Mouse (Mus musculus): Measurements from ENCODE around the gene Tff1.
A peak's percentile ranks its signal among the peaks of the same experiment; 100 is the strongest.

The Tff1 gene

DNA sequence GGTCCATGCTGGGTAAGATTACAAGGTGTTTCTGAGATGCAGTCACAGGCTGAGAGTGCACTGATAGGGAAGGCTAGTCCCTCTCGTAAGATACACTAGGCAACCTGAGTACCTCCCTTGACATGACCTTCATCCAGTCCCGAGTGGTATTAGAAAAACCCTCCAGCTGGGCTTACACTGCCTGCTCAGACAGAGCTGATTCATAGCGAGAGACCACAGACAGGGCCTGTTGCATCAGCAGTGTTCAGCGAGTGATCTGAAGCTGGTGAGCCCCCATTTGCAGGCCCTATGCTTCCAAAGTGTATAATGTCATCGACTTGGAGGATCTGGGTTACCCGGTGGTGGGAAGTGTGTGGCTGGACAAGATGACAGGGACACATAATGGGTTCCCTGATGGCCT is at the start of gene Tff1:
Tff1 (minus strand) TSS at position 151 of the 400 bp plus-strand sequence.
- DNase-seq (ENCODE audit: low read depth, low spot score), result no peak

DNA sequence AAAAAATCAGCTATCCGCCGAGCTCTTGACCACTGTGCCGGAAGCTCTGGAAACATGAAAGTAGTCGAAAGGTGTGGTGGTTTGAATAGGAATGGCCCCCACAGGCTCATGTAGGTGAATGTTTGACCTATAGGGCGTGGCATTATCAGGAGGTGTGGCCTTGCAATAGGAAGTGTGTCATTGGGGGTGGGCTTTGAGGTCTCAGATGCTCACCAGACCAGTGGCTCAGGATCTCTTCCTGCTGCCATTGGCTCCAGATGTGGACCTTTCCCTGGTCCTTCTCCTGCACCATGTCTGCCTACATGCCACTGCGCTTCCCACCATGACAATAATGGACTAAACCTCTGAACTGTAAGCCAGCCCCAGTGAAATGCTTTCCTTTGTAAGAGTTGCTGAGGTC is 46.8 kb upstream of the Tff1 start:
- no peak for DNase-seq (ENCODE audit: low read depth, low spot score)

DNA sequence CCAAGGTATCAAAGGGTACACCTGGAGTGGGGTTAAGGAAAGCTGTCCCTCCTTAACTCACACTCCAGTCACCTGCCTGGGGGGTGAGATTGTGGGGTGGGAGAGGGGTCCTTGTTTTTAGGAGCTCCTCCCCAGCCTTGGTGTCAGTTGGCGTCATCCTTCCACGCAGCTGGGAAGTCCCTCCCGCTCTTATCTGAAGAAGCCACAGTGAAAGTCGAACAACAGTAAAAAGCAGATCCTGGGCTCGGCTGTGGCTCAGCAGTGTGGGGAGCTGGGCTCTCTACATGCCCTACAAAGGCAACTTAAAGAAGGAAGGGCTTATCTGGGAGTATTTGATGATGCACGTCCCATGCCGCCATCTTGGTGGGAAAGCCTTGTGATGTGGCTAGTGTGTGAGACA is 45.2 kb upstream of the Tff1 start:
- DNase-seq (ENCODE audit: low read depth, low spot score), result no peak

DNA sequence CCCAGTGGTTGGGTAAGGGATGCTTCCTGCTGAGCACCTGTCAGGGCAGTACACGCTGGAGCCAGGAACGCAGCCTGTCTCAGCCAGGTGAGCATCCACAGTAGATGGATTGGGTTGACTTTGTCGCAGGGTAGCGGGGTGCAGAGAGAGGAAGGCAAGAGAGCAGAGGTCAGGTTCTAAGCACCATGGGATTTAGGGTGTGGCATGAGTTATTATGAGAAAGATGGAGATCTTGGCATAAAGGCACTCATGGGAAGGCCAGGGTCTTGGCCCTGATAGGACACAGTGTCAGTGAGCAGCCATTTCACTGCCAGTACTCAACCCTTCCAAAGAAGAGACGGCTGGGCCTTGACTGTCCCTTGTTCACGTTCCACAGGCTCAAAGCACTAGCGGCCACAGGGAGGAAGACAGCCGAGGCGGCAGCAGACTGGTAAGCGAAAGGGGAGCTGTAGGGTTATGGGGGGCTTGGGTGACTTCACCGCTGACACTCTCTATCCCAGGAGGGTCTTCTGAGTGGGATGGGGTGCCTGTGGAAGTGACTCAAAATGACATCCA is 44.4 kb upstream of the Tff1 start:
- DNase-seq (ENCODE audit: low read depth, low spot score), result no peak

DNA sequence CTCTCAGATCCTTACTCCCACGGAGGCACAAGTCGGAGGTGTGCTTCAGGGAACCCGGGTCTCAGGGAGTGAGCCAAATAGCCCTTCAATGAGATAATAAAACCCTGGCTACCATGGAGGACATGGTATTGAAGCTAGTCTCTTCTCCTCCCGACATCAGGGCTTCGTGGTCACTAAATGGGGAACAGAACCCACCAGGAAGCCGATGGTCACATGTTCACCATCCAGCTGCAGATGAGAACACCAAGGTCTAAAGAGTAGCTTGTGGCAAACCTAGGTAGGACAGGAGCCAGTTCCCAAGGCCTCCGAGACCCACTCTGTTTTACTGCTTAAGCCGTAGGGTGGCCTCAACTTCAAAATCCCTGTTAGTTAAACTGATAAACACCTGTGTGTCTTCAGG is 43.6 kb upstream of the Tff1 start:
- DNase-seq (ENCODE audit: low read depth, low spot score), result no peak

DNA sequence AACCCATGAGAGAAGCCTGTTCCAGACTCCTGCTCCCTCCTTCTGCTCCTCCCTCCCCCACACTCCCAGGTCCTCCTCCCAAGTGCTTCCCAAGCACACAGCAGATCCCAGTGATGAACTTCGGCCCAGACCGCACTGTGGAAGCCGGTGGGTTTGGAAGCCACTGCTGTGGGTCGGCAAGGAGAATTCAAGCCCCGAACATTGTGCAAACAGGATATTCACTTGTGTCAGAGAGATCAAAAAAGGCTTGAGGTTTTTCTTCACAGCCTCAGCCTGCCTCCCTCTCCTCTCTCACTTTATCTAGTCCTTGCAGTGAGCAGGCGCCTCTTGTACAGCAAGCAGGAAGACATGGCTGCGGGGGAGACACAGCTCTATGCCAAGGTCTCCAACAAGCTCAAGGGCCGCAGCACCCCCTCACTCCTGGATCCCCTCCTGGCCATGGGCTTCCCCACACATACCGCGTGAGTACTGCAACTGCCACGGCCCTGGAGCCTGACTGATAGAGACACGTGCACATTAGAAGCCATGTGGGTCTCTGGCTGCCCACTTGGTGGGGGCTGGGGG is 42.8 kb upstream of the Tff1 start, which contains the start of gene Ubash3a:
Ubash3a (plus strand) TSS at position 103 of the 564 bp plus-strand sequence.
- DNase-seq (ENCODE audit: low read depth, low spot score), result no peak

DNA sequence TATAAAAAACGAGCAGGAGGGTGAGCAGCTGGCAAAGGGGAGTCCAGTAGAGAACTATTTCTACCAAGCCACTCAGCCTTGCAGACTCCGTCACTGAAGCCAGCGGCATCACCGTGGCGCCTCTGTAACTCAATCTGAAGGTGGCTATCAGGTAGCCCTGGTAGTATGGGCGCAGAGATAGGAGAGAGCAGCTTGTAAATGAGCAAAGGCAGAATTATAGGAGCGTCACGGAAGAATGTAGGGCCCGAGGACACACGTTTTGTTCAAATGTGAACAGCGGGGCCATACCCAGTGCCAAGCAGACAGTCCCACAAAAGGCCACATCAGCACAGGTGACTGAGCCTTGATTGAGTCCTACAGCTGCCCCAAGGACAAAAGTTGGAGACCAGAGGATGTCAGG is 33.8 kb upstream of the Tff1 start, which contains the start of gene Tmprss3:
Tmprss3 (minus strand) TSS at position 101 of the 400 bp plus-strand sequence.
- no peak for DNase-seq (ENCODE audit: low read depth, low spot score)

DNA sequence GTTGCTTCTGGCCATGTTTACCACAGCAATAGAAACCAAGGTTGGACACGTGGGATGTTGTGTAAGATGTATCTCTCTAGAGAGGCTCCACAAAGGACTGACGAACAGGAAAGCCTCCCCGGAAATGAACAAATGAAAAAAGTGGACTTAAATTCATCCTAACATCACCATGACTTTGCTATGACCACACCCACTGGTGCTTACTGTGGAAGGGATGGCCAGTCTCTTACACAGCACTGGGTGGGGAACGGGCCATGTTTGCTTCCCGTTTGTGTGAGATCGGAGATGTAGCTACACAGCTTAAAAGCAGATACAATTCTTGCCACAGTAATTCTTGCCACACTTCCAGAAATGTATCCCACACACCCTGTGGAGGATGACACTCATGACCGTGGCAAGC is 31.2 kb upstream of the Tff1 start:
- no peak for DNase-seq (ENCODE audit: low read depth, low spot score)

DNA sequence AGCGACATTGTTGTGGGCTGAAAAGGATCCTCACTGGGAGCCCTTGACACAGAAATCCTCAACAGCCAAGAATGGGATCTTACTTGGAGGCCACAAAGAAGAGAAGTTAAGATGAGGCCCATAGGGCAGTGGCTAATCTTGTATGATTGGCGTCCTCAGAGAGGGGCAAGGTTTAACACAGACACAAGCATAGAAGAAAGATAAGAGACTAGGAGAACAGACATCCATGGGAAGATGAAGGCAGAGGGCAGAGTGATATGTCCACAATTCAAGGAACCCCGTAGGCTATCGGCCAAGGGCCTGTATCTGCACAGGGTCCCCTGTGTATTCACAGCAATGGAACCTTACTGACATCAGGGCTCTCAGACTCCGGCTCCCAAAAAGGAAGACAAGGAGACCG is 30.1 kb upstream of the Tff1 start:
- no peak for DNase-seq (ENCODE audit: low read depth, low spot score)

DNA sequence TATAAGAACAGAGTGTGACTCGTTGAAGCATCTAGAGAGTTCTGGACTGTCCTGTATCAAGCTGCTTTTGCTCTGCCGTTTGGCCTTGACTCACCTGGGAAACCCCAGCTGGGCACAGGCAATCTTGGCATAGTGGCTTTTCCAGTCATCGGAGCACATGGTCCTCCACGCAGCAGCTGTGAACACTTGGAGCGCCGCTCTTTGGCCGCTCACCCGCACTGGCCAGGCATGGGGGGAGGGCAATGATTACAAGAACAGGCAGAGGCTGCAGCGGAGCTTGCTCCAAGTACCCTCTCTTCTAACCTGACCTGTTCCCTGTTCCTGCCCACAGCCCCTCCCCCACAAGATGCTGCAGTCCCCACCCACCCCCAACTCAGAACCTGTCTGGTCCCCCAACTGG is 28.3 kb upstream of the Tff1 start:
- DNase-seq (ENCODE audit: low read depth, low spot score), result no peak

DNA sequence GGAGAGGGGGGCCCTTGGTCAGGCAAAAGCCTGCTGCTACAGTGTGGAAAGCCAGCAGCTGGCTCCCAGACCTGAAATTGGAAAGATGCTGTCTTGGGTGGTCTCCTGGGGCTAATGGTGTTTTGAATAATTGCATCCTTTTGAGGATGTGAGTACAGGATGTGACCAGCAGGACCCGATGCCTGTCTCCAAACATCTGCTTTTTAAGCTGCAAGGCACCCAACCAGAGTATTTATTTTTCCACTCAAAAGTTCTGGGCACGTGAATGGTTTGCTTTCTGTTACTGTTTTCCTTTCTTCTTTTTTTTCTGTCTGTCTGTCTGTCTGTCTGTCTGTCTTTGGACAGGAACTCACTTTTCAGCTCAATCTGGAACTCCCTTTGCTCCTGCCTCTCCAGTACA is 27.6 kb upstream of the Tff1 start:
- DNase-seq (ENCODE audit: low read depth, low spot score), result peak; percentile 40

DNA sequence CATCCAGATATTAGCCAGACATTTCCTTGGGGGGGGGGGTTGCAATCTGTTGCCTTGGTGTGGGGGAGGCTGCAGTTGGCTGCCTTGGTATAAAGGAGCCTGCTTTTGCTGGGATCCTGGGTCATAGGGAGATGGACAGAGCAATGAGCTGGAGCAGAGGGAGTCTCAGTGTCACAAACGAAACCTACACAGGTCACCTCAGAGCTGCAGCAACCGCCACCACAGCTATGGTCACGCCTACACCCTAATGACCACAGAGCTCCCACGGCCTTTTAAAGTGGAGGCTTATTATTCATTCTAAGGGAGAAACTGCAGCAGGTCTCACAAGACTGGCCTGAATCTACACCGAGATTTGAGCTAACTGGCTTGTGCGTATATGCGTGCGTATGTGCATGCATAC is 26.7 kb upstream of the Tff1 start:
- no peak for DNase-seq (ENCODE audit: low read depth, low spot score)

DNA sequence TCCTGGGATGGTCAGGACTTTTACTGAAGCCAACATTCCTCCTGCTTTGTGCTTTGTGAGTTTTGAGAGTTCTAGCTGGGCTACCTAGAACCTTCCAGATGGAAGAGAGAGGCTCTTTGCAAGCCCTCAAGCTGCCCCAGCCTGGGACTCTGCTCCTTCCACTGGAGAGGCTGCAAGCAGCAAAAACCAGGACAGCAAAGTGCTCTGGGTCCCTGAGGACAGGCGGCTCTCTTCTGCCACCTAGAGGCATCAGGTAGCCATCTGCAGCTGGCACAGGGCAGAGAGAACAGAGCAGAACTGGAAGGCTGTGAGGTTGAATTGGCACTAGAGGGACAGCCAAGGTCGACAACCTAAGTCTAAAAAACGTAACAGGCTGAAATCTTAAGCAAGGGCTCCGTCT is 22.3 kb upstream of the Tff1 start:
- DNase-seq (ENCODE audit: low read depth, low spot score), result peak; percentile 69

DNA sequence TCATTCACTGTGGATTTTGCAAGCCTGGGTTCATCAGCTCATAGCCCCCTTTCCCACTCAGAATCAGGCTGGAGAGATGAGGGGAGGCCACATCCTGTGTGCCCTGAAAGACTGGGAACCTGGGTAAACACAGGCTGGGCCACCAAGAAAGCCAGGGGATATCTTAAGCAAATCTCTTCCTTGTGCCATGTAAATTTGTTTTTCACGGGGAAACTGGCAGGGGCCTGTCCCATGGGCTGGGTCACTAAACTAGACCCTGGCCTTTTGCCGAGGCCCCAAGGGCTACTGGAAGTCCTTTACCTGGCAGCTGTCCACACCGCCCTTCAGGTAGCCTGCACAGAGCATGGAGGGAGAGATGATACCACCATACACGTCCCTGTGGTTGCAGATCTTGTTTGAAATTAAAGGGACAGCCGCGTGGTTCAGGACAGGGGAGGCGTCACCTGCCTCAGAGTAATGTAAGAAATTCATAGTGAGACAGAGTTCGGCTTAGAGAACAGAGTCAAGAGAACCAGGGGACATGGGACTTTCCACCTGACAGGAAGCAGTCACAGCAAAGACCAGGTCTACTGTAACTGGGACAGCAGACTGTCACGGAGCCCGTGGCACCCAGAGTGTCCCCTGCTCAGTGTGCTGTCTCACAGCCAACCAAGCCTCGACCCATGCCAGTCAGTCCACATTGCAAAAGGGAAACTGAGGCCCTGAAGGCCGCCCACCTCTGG is 19.4 kb upstream of the Tff1 start:
- no peak for DNase-seq (ENCODE audit: low read depth, low spot score)

DNA sequence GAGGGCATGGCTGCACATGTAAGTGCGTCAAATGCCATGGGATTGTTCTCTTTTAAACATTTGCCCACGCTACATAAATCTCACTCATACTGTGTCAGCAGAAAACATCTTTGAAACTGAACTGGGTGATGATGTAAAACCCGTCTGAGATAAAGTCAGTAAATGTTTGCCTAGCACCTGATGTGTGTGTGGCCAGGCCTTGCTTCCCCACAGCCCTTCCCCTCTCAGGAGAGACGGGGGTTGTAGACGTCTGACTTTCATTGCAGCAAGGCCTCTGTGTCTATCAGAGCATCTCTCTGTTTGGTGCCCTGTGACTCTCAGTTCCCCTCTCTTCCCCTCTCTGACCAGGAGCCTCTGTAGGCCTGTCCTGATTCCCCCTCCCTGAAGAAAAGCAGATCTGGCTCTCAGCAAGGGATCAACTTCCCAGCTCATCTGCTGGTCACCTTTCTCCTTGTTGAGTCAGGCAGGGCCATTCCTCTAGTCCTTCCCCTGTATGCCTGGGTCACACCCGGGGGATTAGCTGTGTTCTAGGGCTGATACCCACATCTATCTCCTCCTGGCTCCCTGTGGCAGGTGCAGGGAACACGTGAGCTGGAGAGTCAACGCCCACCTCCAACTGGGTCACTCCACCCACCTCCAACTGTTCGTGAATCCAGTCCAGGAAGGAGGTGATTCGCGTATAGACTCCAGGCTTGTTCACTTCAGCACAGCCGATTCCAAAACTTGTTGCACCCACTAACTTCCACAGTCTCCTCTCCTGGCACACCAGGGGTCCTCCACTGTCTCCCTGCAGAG is 18.3 kb upstream of the Tff1 start:
- DNase-seq (ENCODE audit: low read depth, low spot score), result no peak

DNA sequence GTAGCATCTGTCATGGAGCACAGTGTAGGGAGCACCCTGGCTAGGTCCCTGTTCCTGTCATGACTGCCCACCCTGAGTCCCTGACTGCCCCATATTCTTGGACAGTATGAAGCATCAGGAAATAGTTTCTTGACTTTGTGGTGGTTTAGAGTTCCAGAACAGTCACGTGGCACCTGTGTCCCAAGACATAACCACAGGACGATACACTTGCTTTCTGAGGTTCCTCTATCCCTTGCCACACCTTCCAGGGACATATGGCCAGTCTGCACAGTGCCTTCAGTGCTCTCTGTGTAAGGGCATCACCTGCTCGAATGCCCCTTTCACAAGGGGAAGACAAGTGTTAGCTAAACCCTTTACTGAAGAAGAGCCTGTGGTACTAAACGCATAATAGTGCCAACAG is 16.4 kb upstream of the Tff1 start:
- DNase-seq (ENCODE audit: low read depth, low spot score), result no peak

DNA sequence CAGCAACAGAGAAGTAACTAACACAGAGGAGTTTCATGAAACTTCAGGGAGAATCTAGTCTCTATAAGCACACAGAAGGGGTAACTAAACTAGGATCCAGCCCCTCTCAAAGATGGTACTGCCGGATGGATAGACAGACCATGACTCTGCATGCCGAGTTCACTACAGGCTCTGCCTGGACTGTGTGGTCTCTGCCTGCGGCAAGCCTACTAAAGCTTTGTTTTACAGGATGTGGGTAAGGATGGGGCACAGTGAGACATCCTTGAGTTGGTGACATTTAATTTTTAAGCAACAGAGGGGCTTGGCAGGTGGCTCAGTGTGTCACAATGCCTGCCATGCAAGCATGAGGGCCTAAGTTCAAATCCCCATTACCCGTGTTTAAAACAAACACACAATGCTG is 11.2 kb upstream of the Tff1 start:
- no peak for DNase-seq (ENCODE audit: low read depth, low spot score)

DNA sequence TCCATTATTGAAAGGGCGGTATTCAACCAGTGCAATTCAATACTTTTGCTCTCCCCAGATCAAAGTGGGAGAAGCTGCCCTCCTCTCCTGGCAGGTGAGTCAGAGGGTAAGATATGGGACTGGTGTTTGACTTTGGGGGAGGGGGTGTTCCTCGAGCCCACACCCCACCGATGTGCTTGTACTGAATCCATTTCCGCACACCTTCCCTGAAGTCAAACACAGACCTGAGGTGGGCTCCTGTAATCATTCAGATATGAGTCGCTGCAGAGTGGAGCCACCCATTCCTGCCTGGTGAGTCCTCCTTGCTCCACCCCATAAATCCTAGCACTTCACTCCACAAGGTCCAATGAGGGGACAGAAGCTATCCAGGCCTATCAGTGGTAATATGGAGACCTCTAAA is 4.7 kb upstream of the Tff1 start:
- no peak for DNase-seq (ENCODE audit: low read depth, low spot score)

DNA sequence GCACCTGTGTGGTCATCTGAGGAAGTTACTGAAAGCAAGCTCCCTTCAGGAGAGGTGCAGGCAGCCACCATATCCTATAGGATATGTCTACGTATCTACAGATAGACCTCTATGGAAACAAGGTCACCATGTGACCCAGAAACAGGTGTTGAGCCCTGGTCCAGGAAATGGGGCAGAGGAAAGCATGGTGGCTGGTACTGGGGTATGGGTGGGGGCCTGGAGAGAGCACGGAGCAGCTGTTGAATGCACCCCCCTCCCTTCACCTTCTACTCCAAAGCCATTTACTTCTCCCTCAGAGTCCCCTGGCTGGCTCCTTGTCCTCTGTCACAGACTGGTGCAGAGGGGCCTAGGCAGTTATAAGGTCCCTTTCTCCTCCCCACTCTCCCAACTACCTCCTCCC is 1.3 kb downstream of the Tff1 start:
- no peak for DNase-seq (ENCODE audit: low read depth, low spot score)

DNA sequence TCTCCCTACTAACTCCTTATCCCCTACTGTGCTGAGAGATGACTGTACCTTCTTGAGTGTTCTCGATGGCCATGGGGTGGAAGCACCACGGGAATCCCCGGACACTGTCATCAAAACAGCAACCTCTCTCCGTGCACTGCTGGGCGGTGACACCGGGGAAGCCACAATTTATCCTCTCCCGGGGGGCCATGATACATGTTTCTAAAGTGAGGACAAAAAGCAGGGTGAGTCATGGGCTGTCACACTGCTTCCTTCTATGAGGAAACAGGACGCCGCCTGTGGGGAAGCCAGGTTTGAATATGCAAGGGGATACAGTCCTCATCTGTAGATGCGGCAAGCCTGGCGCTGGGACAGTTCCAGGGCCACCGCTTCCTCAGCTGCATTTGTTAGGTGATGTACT is 2.5 kb downstream of the Tff1 start:
- no peak for DNase-seq (ENCODE audit: low read depth, low spot score)

DNA sequence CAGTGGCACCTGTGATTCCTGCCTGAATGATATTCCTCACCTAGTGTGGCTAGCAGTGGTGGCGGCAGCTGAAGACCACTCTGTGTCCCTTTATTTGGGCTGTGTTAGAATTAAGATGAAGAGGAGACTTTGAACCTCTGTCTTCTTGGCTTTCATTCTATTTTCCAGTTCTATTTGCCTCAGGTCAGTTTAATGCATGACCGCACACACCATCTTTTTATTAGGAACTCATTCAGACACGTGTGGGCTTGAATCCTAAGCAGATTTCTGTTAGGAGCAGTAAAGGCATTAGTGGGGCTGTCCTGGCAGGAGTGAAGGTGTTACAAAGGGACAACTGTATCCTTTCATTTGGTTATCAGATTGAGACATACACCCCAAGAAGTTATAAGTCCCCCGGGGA is 4.8 kb downstream of the Tff1 start:
- DNase-seq (ENCODE audit: low read depth, low spot score), result no peak

DNA sequence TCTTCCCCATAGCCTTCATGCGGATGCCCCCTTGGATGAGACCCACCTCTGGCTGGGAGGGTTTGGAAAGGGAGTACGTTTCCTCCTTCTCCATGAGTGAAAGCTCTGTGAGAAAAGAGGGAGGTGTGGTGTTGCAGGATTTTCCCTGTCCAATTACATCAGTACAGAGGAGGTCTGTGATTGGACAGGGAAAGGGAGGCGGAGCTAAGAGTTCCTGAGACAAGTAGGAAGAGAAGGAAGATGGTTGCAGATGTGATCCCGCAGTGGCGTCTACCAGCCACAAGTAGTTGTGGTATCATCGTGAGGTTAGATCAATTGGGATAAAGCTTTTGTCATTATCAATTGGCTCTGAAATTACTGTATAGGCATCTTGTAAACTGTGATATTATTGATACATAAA is 7.2 kb downstream of the Tff1 start:
- DNase-seq (ENCODE audit: low read depth, low spot score), result no peak

DNA sequence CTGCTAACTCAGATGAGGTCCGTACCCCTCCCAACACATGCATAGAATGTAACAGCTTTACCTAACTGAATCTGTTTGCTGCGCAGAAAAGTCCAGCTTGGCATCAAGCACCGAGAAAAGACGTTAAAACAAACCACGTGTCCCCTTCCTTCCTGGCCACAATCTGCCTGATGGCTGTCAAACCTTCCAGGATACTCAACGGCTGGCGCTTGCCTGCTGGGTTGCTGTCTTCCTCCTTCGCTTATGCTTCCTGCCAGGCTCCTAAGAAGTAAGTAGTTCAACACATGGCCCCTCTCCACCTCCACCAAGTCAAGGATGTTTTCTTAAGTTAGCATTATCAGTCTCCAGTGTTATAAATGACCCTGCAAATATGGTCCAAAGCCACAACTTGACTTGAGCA is 11.3 kb downstream of the Tff1 start:
- DNase-seq (ENCODE audit: low read depth, low spot score), result no peak

Data from mesoderm, embryonic 11.5 days (tissue).